Mouse (Mus musculus) cerebellum, adult 2 months (tissue): Measurements from ENCODE around the gene Arid1b.

Experiments used
- CTCF ChIP-seq: fragments of 200-500 bp; IDR thresholded peaks from 2 replicates; pipeline ENCODE4 v1.5.1; 2011; ENCODE audit warnings: low read depth, mild to moderate bottlenecking, control low read depth, low read length, moderate library complexity, borderline replicate concordance; ENCODE audit not compliant: insufficient read depth
- POLR2A ChIP-seq: fragments of 200-500 bp; IDR thresholded peaks from 2 replicates; pipeline ENCODE4 v1.6.1; 2011; ENCODE audit warnings: low read length, control low read depth, borderline replicate concordance; ENCODE audit not compliant: insufficient read depth

DNA sequence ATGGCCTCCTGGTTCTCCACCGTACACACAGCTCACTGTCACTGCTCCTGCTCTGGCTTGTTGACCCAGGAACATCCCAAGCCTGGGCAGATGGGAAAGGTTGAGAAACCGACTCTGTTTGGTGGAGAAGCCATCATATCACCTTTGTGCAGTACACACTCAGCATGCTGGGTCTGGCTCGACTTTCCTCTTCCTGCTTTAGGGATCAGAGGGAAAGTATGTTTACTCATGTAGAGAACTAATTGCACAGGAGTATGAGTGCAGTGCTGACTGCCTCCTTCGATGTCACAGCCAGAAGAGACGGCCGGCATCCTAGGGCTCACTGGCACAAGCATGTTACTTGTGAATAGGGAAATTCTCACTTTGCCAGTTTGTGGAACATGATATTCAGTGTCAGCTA, 204.1 kb downstream of the Arid1b start:
- no peak for TF ChIP-seq POLR2A
- TF ChIP-seq CTCF: no peak
